Mouse (Mus musculus) kidney, adult 2 months (tissue): ENCODE data around the gene Tlr8.

Experiments used
- CTCF ChIP-seq: fragments of 200-500 bp; conservative IDR thresholded peaks from 2 replicates; pipeline ENCODE4 v1.5.1; 2011; ENCODE audit warnings: low read depth, mild to moderate bottlenecking, control low read depth, low read length, moderate library complexity, mixed read lengths; ENCODE audit not compliant: insufficient read depth, insufficient read length
- POLR2A ChIP-seq: fragments of 200-500 bp; IDR thresholded peaks from one replicate; pipeline ENCODE4 v1.6.1; 2011; ENCODE audit warnings: low read depth, low read length, control low read depth

GRCm38 (mm10) chrX:167205813-167206520 lies 58.2 kb downstream of the Tlr8 start:
- TF ChIP-seq POLR2A (no peak), CTCF (no peak)
